Mouse (Mus musculus) CH12.LX (cell line): Measurements from ENCODE around the gene Lyl1. TPM values are rescaled to one million over a fixed set of nuclear protein-coding genes. Genes with fewer than 3 reads are reported as not detected.

ENCODE experiments used
- DNase-seq: peaks from one replicate; pipeline ENCODE4 v3.0.0-alpha.2; 2013; ENCODE audit errors: extremely low read depth
- H3K27ac ChIP-seq: 2 replicates; pipeline ENCODE4 v1.5.1; 2012; ENCODE audit warnings: low read depth, mild to moderate bottlenecking, control low read depth, moderate library complexity; ENCODE audit not compliant: insufficient read depth
- H3K27me3 ChIP-seq: replicated peaks from 2 replicates; pipeline ENCODE3; 2012; ENCODE audit warnings: inconsistent platforms
- H3K36me3 ChIP-seq, 2 experiments: replicated peaks in 1 of 2; 2 replicates each; pipeline versions ENCODE3 to v1.6.1; 2012; ENCODE audit warnings: inconsistent platforms in 1 of 2, low read length in 1 of 2, mild to moderate bottlenecking in 1 of 2, mixed read lengths in 1 of 2, moderate library complexity in 1 of 2; ENCODE audit not compliant: control insufficient read depth in 1 of 2, insufficient read depth in 1 of 2
- H3K4me1 ChIP-seq, 2 experiments: 2 replicates each; pipeline ENCODE4 v1.6.1; 2012; ENCODE audit warnings: inconsistent platforms in 1 of 2, moderate library complexity in 1 of 2; ENCODE audit not compliant: insufficient read depth in 2 of 2, control insufficient read depth in 1 of 2
- H3K4me2 ChIP-seq: 2 replicates; pipeline ENCODE4 v1.6.1; 2012; ENCODE audit warnings: low read depth, mild to moderate bottlenecking, control low read depth; ENCODE audit not compliant: poor library complexity, insufficient read depth, severe bottlenecking
- H3K4me3 ChIP-seq, 3 experiments: fragments of 150-350 bp in 1 of 3; sonication (generic) in 1 of 3; replicated peaks in 1 of 3; 2 replicates each; pipeline versions ENCODE3 to v1.5.1; 2011 to 2012; ENCODE audit warnings: low read depth in 2 of 3, low read length in 2 of 3, mild to moderate bottlenecking in 2 of 3, moderate library complexity in 2 of 3, control low read depth in 1 of 3, improper control_type of control experiment in 1 of 3, inconsistent platforms in 1 of 3, mixed read lengths in 1 of 3; ENCODE audit not compliant: poor library complexity in 1 of 3
- H3K79me2 ChIP-seq: replicated peaks from 2 replicates; pipeline ENCODE4 v1.6.1; 2012; ENCODE audit warnings: mild to moderate bottlenecking, moderate library complexity; ENCODE audit not compliant: control insufficient read depth, poor library complexity, insufficient read depth, severe bottlenecking; ENCODE audit errors: extremely low read depth
- H3K9ac ChIP-seq: 2 replicates; pipeline ENCODE4 v1.6.1; 2012; ENCODE audit warnings: low read depth, mild to moderate bottlenecking, control low read depth, moderate library complexity; ENCODE audit not compliant: insufficient read depth
- H3K9me3 ChIP-seq: replicated peaks from 2 replicates; pipeline ENCODE3; 2012; ENCODE audit warnings: low read length, inconsistent platforms, mixed read lengths
- BHLHE40 ChIP-seq: IDR thresholded peaks from 2 replicates; pipeline ENCODE4 v1.6.1; 2011; ENCODE audit warnings: mild to moderate bottlenecking, low read depth, low read length, improper control_type of control experiment
- CHD1 ChIP-seq: IDR thresholded peaks from 2 replicates; pipeline ENCODE4 v1.6.1; 2012; ENCODE audit warnings: low read depth, low read length, improper control_type of control experiment, inconsistent platforms
- CHD2 ChIP-seq: IDR thresholded peaks from 2 replicates; pipeline ENCODE4 v1.6.1; 2011; ENCODE audit warnings: low read length, improper control_type of control experiment
- CTCF ChIP-seq, 2 experiments: IDR thresholded peaks in 1 of 2; conservative IDR thresholded peaks in 1 of 2; 2 replicates each; pipeline ENCODE4 v1.5.1; 2011 to 2012; ENCODE audit warnings: low read depth in 2 of 2, low read length in 2 of 2, improper control_type of control experiment in 1 of 2, inconsistent platforms in 1 of 2, mild to moderate bottlenecking in 1 of 2, moderate library complexity in 1 of 2
- E2F4 ChIP-seq: IDR thresholded peaks from 2 replicates; pipeline ENCODE4 v1.6.1; 2011; ENCODE audit warnings: low read depth, low read length, improper control_type of control experiment; ENCODE audit not compliant: insufficient replicate concordance
- ELF1 ChIP-seq: IDR thresholded peaks from 2 replicates; pipeline ENCODE4 v1.6.1; 2014; ENCODE audit warnings: low read depth, mild to moderate bottlenecking, inconsistent platforms, low read length, improper control_type of control experiment
- EP300 ChIP-seq: IDR thresholded peaks from 2 replicates; pipeline ENCODE4 v1.6.1; 2011; ENCODE audit warnings: low read length, improper control_type of control experiment
- ETS1 ChIP-seq: conservative IDR thresholded peaks from 2 replicates; pipeline ENCODE4 v1.6.1; 2012; ENCODE audit warnings: low read depth, mild to moderate bottlenecking, inconsistent platforms, low read length, improper control_type of control experiment, moderate library complexity
- GABPA ChIP-seq: IDR thresholded peaks from 2 replicates; pipeline ENCODE4 v1.6.1; 2012; ENCODE audit warnings: low read depth, low read length, improper control_type of control experiment, inconsistent platforms; ENCODE audit not compliant: insufficient replicate concordance
- HCFC1 ChIP-seq: IDR thresholded peaks from 2 replicates; pipeline ENCODE4 v1.6.1; 2012; ENCODE audit warnings: low read depth, mild to moderate bottlenecking, inconsistent platforms, low read length, improper control_type of control experiment
- IRF4 ChIP-seq: IDR thresholded peaks from 2 replicates; pipeline ENCODE4 v1.6.1; 2014; ENCODE audit warnings: low read depth, mild to moderate bottlenecking, inconsistent platforms, low read length, improper control_type of control experiment
- JUN ChIP-seq: IDR thresholded peaks from 2 replicates; pipeline ENCODE4 v1.6.1; 2011; ENCODE audit warnings: low read depth, mild to moderate bottlenecking, low read length, improper control_type of control experiment, moderate library complexity; ENCODE audit not compliant: insufficient read depth
- JUND ChIP-seq: conservative IDR thresholded peaks from 2 replicates; pipeline ENCODE4 v1.6.1; 2011; ENCODE audit warnings: low read depth, low read length, improper control_type of control experiment
- KAT2A ChIP-seq: IDR thresholded peaks from 2 replicates; pipeline ENCODE4 v1.6.1; 2012; ENCODE audit warnings: low read length, improper control_type of control experiment, inconsistent platforms; ENCODE audit not compliant: insufficient replicate concordance
- MAFK ChIP-seq: IDR thresholded peaks from 2 replicates; pipeline ENCODE4 v1.6.1; 2011; ENCODE audit warnings: low read length, improper control_type of control experiment; ENCODE audit not compliant: insufficient replicate concordance
- MAX ChIP-seq: IDR thresholded peaks from 2 replicates; pipeline ENCODE4 v1.6.1; 2011; ENCODE audit warnings: low read length, improper control_type of control experiment
- MAZ ChIP-seq: IDR thresholded peaks from 2 replicates; pipeline ENCODE4 v1.6.1; 2012; ENCODE audit warnings: low read depth, mild to moderate bottlenecking, inconsistent platforms, low read length, improper control_type of control experiment, moderate library complexity
- MEF2A ChIP-seq: IDR thresholded peaks from 2 replicates; pipeline ENCODE4 v1.6.1; 2014; ENCODE audit warnings: low read depth, mild to moderate bottlenecking, inconsistent platforms, low read length, improper control_type of control experiment, borderline replicate concordance
- MXI1 ChIP-seq: IDR thresholded peaks from 2 replicates; pipeline ENCODE4 v1.6.1; 2011; ENCODE audit warnings: mild to moderate bottlenecking, low read depth, low read length, improper control_type of control experiment
- MYC ChIP-seq: IDR thresholded peaks from 2 replicates; pipeline ENCODE4 v1.6.1; 2011; ENCODE audit warnings: low read depth, mild to moderate bottlenecking, improper control_type of control experiment, low read length
- NELFE ChIP-seq: IDR thresholded peaks from 2 replicates; pipeline ENCODE4 v1.6.1; 2011; ENCODE audit warnings: low read depth, low read length, improper control_type of control experiment
- NRF1 ChIP-seq: IDR thresholded peaks from 2 replicates; pipeline ENCODE4 v1.6.1; 2014; ENCODE audit warnings: low read depth, mild to moderate bottlenecking, inconsistent platforms, low read length, improper control_type of control experiment, moderate library complexity
- PAX5 ChIP-seq: IDR thresholded peaks from 2 replicates; pipeline ENCODE4 v1.6.1; 2012; ENCODE audit warnings: low read length, inconsistent platforms, mixed read lengths
- POLR2A ChIP-seq: IDR thresholded peaks from 2 replicates; pipeline ENCODE4 v1.6.1; 2011; ENCODE audit warnings: low read depth, mild to moderate bottlenecking, improper control_type of control experiment, low read length
- POLR2AphosphoS2 ChIP-seq: IDR thresholded peaks from 2 replicates; pipeline ENCODE4 v1.6.1; 2011; ENCODE audit warnings: low read depth, low read length, improper control_type of control experiment
- RAD21 ChIP-seq: IDR thresholded peaks from 2 replicates; pipeline ENCODE4 v1.6.1; 2011; ENCODE audit warnings: low read depth, mild to moderate bottlenecking, low read length, improper control_type of control experiment, moderate library complexity
- RCOR1 ChIP-seq: conservative IDR thresholded peaks from 2 replicates; pipeline ENCODE4 v1.6.1; 2012; ENCODE audit warnings: low read depth, mild to moderate bottlenecking, inconsistent platforms, low read length, improper control_type of control experiment
- SIN3A ChIP-seq: IDR thresholded peaks from 2 replicates; pipeline ENCODE4 v1.6.1; 2012; ENCODE audit warnings: low read length, improper control_type of control experiment, inconsistent platforms
- SMC3 ChIP-seq: IDR thresholded peaks from 2 replicates; pipeline ENCODE4 v1.6.1; 2011; ENCODE audit warnings: low read depth, low read length, improper control_type of control experiment
- TBP ChIP-seq: conservative IDR thresholded peaks from 2 replicates; pipeline ENCODE4 v1.6.1; 2011; ENCODE audit warnings: low read depth, low read length, improper control_type of control experiment
- TCF12 ChIP-seq: IDR thresholded peaks from 2 replicates; pipeline ENCODE4 v1.6.1; 2014; ENCODE audit warnings: low read depth, mild to moderate bottlenecking, inconsistent platforms, low read length, improper control_type of control experiment
- UBTF ChIP-seq: IDR thresholded peaks from 2 replicates; pipeline ENCODE4 v1.6.1; 2012; ENCODE audit warnings: low read depth, mild to moderate bottlenecking, inconsistent platforms, low read length, improper control_type of control experiment, moderate library complexity
- USF1 ChIP-seq: IDR thresholded peaks from 2 replicates; pipeline ENCODE4 v1.6.1; 2014; ENCODE audit warnings: low read depth, mild to moderate bottlenecking, inconsistent platforms, low read length, improper control_type of control experiment
- USF2 ChIP-seq: conservative IDR thresholded peaks from 2 replicates; pipeline ENCODE4 v1.6.1; 2011; ENCODE audit warnings: low read depth, low read length, improper control_type of control experiment
- ZC3H11A ChIP-seq: IDR thresholded peaks from 2 replicates; pipeline ENCODE4 v1.6.1; 2012; ENCODE audit warnings: low read depth, mild to moderate bottlenecking, inconsistent platforms, low read length, improper control_type of control experiment
- ZKSCAN1 ChIP-seq: IDR thresholded peaks from 2 replicates; pipeline ENCODE4 v1.6.1; 2012; ENCODE audit warnings: low read depth, inconsistent platforms, low read length, improper control_type of control experiment, borderline replicate concordance
- ZMIZ1 ChIP-seq: IDR thresholded peaks from 2 replicates; pipeline ENCODE4 v1.6.1; 2012; ENCODE audit warnings: low read depth, mild to moderate bottlenecking, inconsistent platforms, low read length, improper control_type of control experiment
- ZNF384 ChIP-seq: IDR thresholded peaks from 2 replicates; pipeline ENCODE4 v1.6.1; 2012; ENCODE audit warnings: low read depth, low read length, improper control_type of control experiment, inconsistent platforms
- dilution Hi-C: fragments of 300-500 bp; cut with MboI; formaldehyde crosslinking; loops from 2 replicates; pipeline ENCODE4 v1.14.3; 2020; ENCODE audit warnings: low sequenced_read_pairs; ENCODE audit not compliant: extremely low pct_unique_long_range_greater_than_20kb, extremely low pct_ligation_motif_present
- in situ Hi-C: fragments of 300-500 bp; cut with MboI; formaldehyde crosslinking; loops from 3 replicates; pipeline ENCODE4 v1.14.3; 2019; ENCODE audit warnings: low sequenced_read_pairs, low pct_ligation_motif_present, low pct_unique_long_range_greater_than_20kb, mixed read lengths
- polyA plus RNA-seq: library from polyadenylated mRNA; unstranded; fragments of >175 nt; gene quantifications from 2 replicates; pipeline ENCODE4 v1.2.1, GENCODE M21; 2012; ENCODE audit warnings: low read depth; ENCODE audit not compliant: insufficient read length
- total RNA-seq, 2 experiments: library from RNA; depleted of rRNA; stranded (reverse); fragments of 300-350 nt in 1 of 2; fragments of >200 nt in 1 of 2; gene quantifications; 2 replicates each; pipeline ENCODE4 v1.2.3; 2012 to 2014

Lyl1 gene
- total and polyA plus RNA-seq, 3 experiments = 20.6 to 53.2 (median 38.5) TPM

DNA sequence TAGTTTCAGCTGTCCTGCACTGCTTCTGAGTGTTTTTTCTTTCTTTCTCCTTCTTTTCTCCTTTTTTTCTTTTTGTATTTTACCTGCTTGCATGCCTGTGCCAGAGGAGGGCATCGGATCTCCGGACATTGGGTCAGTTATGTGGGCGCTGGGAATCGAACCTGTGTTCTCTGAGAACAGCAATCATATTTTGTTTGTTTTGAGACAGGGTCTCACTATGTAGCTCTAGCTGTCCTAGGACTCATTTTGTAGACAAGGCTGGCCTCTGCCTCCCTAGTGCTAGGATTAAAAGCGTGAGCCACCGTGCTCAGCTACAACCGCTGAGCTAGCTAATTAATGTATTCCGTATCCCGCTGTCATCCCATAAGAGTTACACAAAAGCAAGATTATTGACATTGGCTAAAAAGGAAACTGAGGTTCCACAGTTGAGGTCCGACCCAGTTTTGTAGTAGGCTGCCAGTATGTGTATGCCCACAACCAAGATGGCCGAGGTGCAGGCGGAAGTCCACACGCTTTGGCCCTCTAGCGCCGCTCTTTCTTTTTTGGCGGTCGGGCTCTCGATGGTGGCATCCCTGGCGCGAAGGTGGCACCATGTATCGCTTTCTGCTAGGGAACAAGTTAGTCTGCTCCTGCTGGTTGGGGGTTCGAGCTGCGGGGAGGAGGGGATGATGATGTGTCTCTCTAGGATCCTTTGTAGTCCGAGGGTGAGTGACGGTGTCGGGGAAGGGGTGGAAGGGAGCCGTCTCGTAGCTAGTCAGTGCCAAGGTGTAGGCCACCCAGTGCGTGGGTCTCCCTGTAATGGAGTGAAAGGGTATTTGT is 36.5 kb upstream of the Lyl1 start:
- H3K27ac ChIP-seq = peak overlapping the region; percentile 83
- peaks cover 3 to 35% of the 10 kb centered on the region in 2 experiments; a peak in 2 of 4 replicates for H3K4me1 ChIP-seq
- no peaks in the 10 kb centered on the region for H3K9me3 ChIP-seq
- TF ChIP-seq RAD21 (no peak), IRF4 (peak; percentile 48), MAFK (no peak; the same call in 1 of the 2 replicates), TBP (peak; percentile 76), POLR2AphosphoS2 (0 out of 2 replicates have a peak, but pooled peaks have one; percentile 62), EP300 (no peak), NRF1 (peak; percentile 72), PAX5 (no peak), UBTF (peak; percentile 70; the same call in 1 of the 2 replicates), POLR2A (peak; percentile 76), ZNF384 (no peak), JUND (no peak), CTCF (conservative IDR thresholded peaks at IDR 0.05 in 1 of 2, IDR thresholded peaks at IDR 0.05 in 1 of 2; ENCODE audit: low read depth in 2 of 2, low read length in 2 of 2) (peak in 1 of 2 experiments; percentile 57; a peak in 2 of 4 replicates), ZMIZ1 (peak; percentile 62), NELFE (peak; percentile 76), USF1 (no peak), ZKSCAN1 (no peak), MEF2A (peak; percentile 68), MAZ (no peak; the same call in 1 of the 2 replicates), KAT2A (peak; percentile 92; the same call in 1 of the 2 replicates), RCOR1 (no peak), TCF12 (peak; percentile 90), JUN (no peak), ELF1 (peak; percentile 88), SMC3 (no peak), SIN3A (peak; percentile 89), MYC (peak; percentile 42; the same call in 1 of the 2 replicates), USF2 (no peak), ZC3H11A (no peak), MAX (0 out of 2 replicates have a peak, but pooled peaks have one; percentile 69), HCFC1 (peak; percentile 96), BHLHE40 (no peak), CHD2 (peak; percentile 62), E2F4 (peak; percentile 86; the same call in 1 of the 2 replicates), MXI1 (0 out of 2 replicates have a peak, but pooled peaks have one; percentile 14), GABPA (peak; percentile 62; the same call in 1 of the 2 replicates), CHD1 (peak; percentile 22; the same call in 1 of the 2 replicates), ETS1 (no peak; the same call in none of the 2 replicates)
- peak overlapping the region; percentile 73 to 82 (median 79) for H3K4me3 ChIP-seq
- DNase-seq = peak; percentile 85
- peaks cover 6 to 22% of the 10 kb centered on the region in 2 experiments for H3K36me3 ChIP-seq
- in situ Hi-C loops = no loop called here
- H3K27me3 ChIP-seq = no peaks in the 10 kb centered on the region
- peaks cover 23% of the 10 kb centered on the region for H3K79me2 ChIP-seq
- H3K9ac ChIP-seq = peak overlapping the region; percentile 75
- H3K4me2 ChIP-seq = peak overlapping the region; percentile 88
- dilution Hi-C loops = no loop called here
